Mouse (Mus musculus): ENCODE measurements around the gene 4930512M02Rik.

DNA sequence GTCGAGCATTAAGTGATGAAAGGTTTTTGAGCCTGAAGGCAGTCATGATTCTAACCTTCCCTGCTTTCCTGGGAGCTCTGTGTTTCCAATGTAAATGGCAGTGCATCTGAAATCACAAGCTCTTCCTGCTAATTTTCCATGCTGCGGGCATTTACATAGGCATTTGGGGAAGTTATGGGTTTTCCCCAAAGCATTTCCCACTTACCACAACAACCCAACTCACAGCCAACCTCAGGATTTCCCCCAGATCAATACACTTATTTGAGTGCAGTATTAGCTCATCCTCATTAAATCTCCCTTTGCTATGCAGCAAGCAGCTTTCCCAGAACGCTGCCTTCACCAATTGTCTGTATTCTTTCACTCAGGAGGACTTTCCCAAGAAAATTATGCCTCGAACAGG, 45.3 kb upstream of the 4930512M02Rik start:
- TF ChIP-seq EP300 (IDR thresholded peaks at IDR 0.05) = no peak
- no peak for TF ChIP-seq CTCF (IDR thresholded peaks at IDR 0.05)
